Mouse (Mus musculus): ENCODE results near the gene Tex37. TPM values are rescaled to one million over a fixed set of nuclear protein-coding genes. Genes with fewer than 3 reads are reported as not detected.

The Tex37 gene
- not detected for polyA plus RNA-seq (2017; shearing (Covaris generic))

DNA sequence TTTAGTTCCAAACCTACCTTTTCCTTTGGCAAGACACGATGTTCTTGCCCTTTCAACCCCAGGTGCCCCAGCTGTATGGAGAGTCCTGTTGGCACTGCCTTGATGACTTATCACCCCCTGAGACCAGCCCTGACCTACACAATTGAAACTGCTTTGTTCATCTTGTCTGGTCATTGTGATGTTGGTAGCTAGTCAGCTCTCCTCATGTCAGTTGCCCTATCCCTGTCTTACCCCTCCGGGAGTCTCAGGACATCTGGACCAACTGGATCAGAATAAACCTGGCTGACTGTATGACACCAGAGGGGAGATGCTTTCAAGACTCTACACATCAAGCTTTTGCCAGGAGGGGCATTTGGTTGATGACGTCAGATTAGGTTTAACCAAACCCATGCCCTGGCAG lies at the start of gene Tex37:
TSS of gene Tex37 (minus strand) at position 101 of the 400 bp plus-strand sequence.

GRCm38 (mm10) chr6:70956285-70956912 lies 37.7 kb upstream of the Tex37 start, which contains the start of gene Foxi3:
Gene Foxi3 (plus strand): TSS chr6:70956531.

Other genes with a start within 250 kb of the Tex37 start
- 1 to 10 TPM; 6.0 to 7.5 TPM for gene Rpia, start 126.7 kb downstream of the Tex37 start, polyA plus RNA-seq (2017; shearing (Covaris generic))
- 10 to 100 TPM in 1 of 2 experiments, 1 to 10 TPM in 1; 9.5 to 11.0 TPM for gene Eif2ak3, start 74.4 kb downstream of the Tex37 start, polyA plus RNA-seq (2017; shearing (Covaris generic))
- not detected for gene Foxi3, start 37.6 kb upstream of the Tex37 start, polyA plus RNA-seq (2017; shearing (Covaris generic))
- 1 to 10 TPM; 2.4 to 4.1 TPM for gene Thnsl2, start 225.5 kb upstream of the Tex37 start, polyA plus RNA-seq (2017; shearing (Covaris generic))